Mouse (Mus musculus): ENCODE data around the gene Blm. TPM values are rescaled to one million over a fixed set of nuclear protein-coding genes. Genes with fewer than 3 reads are reported as not detected.

Gene Blm
- total and polyA plus RNA-seq, 3 experiments, result 24.1 to 56.2 (median 36.4) TPM

DNA sequence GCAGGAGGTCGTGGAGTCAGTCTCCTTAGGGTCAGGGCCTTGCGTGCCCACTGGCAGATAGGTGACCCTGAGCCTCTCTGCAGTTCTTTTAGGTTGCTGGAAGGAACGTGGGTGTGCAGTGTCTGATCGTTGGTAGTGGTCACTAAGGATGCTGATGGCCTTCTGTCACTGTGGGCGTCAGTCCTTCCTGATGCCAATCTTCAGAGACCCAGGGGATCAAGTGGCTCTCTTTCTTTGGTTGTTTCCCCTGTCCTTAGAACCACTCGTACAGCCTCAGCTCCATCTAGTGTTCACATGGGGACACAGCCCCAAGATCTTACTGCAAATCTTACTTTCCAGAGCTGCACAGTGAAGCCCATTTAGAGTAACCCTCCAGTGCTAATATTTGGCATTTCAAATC lies 49.1 kb upstream of the Blm start:
- Histone ChIP-seq H3K4me2 (ENCODE audit: insufficient read depth, low read depth, poor library complexity, severe bottlenecking) (no peak overlapping the region), H3K27me3 (replicated peaks) (no peaks in the 10 kb centered on the region), H3K36me3 (replicated peaks in 1 of 2; ENCODE audit: control insufficient read depth in 1 of 2, insufficient read depth in 1 of 2, low read length in 1 of 2) (peaks cover 5 to 15% of the 10 kb centered on the region in 2 experiments), H3K79me2 (replicated peaks; ENCODE audit: control insufficient read depth, extremely low read depth, insufficient read depth, poor library complexity, severe bottlenecking) (no peaks in the 10 kb centered on the region), H3K4me1 (ENCODE audit: control insufficient read depth in 1 of 2, insufficient read depth in 2 of 2) (peaks cover 8 to 21% of the 10 kb centered on the region in 2 experiments), H3K4me3 (replicated peaks in 1 of 3; ENCODE audit: low read depth in 2 of 3, low read length in 2 of 3, poor library complexity in 1 of 3) (no peak overlapping the region), H3K27ac (ENCODE audit: insufficient read depth, low read depth) (no peak overlapping the region), H3K9me3 (replicated peaks; ENCODE audit: low read length) (no peaks in the 10 kb centered on the region), H3K9ac (ENCODE audit: insufficient read depth, low read depth) (no peak overlapping the region)
- DNase-seq (ENCODE audit: extremely low read depth), result peak; percentile 64
- TF ChIP-seq PAX5 (IDR thresholded peaks at IDR 0.05; ENCODE audit: low read length), result no peak
- TF ChIP-seq NRF1 (IDR thresholded peaks at IDR 0.05; ENCODE audit: low read depth, low read length), result no peak
- TF ChIP-seq ZNF384 (IDR thresholded peaks at IDR 0.05; ENCODE audit: low read depth, low read length), result no peak
- no peak for TF ChIP-seq E2F4 (IDR thresholded peaks at IDR 0.05; ENCODE audit: insufficient replicate concordance, low read depth, low read length)
- no peak for TF ChIP-seq TBP (conservative IDR thresholded peaks at IDR 0.05; ENCODE audit: low read depth, low read length)
- no peak for TF ChIP-seq MAX (IDR thresholded peaks at IDR 0.05; ENCODE audit: low read length)
- TF ChIP-seq ZKSCAN1 (IDR thresholded peaks at IDR 0.05; ENCODE audit: borderline replicate concordance, low read depth, low read length), result no peak
- 0 out of 2 replicates have a peak, but pooled peaks have one; percentile 3 for TF ChIP-seq NELFE (IDR thresholded peaks at IDR 0.05; ENCODE audit: low read depth, low read length)
- peak; percentile 92 for TF ChIP-seq SMC3 (IDR thresholded peaks at IDR 0.05; ENCODE audit: low read depth, low read length)
- TF ChIP-seq ELF1 (IDR thresholded peaks at IDR 0.05; ENCODE audit: low read depth, low read length), result no peak
- TF ChIP-seq JUN (IDR thresholded peaks at IDR 0.05; ENCODE audit: insufficient read depth, low read depth, low read length), result no peak
- no peak for TF ChIP-seq POLR2A (IDR thresholded peaks at IDR 0.05; ENCODE audit: low read depth, low read length)
- no peak for TF ChIP-seq USF2 (conservative IDR thresholded peaks at IDR 0.05; ENCODE audit: low read depth, low read length)
- TF ChIP-seq RAD21 (IDR thresholded peaks at IDR 0.05; ENCODE audit: low read depth, low read length), result peak; percentile 97
- no peak for TF ChIP-seq KAT2A (IDR thresholded peaks at IDR 0.05; ENCODE audit: insufficient replicate concordance, low read length)
- TF ChIP-seq ZC3H11A (IDR thresholded peaks at IDR 0.05; ENCODE audit: low read depth, low read length), result peak; percentile 69
- TF ChIP-seq USF1 (IDR thresholded peaks at IDR 0.05; ENCODE audit: low read depth, low read length), result no peak
- TF ChIP-seq SIN3A (IDR thresholded peaks at IDR 0.05; ENCODE audit: low read length), result no peak; the same call in none of the 2 replicates
- TF ChIP-seq IRF4 (IDR thresholded peaks at IDR 0.05; ENCODE audit: low read depth, low read length), result no peak
- TF ChIP-seq ETS1 (conservative IDR thresholded peaks at IDR 0.05; ENCODE audit: low read depth, low read length), result no peak
- TF ChIP-seq CHD2 (IDR thresholded peaks at IDR 0.05; ENCODE audit: low read length), result no peak
- TF ChIP-seq ZMIZ1 (IDR thresholded peaks at IDR 0.05; ENCODE audit: low read depth, low read length), result 0 out of 2 replicates have a peak, but pooled peaks have one; percentile 8
- no peak for TF ChIP-seq MYC (IDR thresholded peaks at IDR 0.05; ENCODE audit: low read depth, low read length)
- no peak for TF ChIP-seq GABPA (IDR thresholded peaks at IDR 0.05; ENCODE audit: insufficient replicate concordance, low read depth, low read length)
- TF ChIP-seq MEF2A (IDR thresholded peaks at IDR 0.05; ENCODE audit: borderline replicate concordance, low read depth, low read length), result no peak
- TF ChIP-seq CHD1 (IDR thresholded peaks at IDR 0.05; ENCODE audit: low read depth, low read length), result no peak
- TF ChIP-seq MAFK (IDR thresholded peaks at IDR 0.05; ENCODE audit: insufficient replicate concordance, low read length), result no peak
- peak; percentile 59 to 96 for TF ChIP-seq CTCF (conservative IDR thresholded peaks at IDR 0.05 in 1 of 2, IDR thresholded peaks at IDR 0.05 in 1 of 2; ENCODE audit: low read depth in 2 of 2, low read length in 2 of 2)
- TF ChIP-seq TCF12 (IDR thresholded peaks at IDR 0.05; ENCODE audit: low read depth, low read length), result no peak
- TF ChIP-seq MXI1 (IDR thresholded peaks at IDR 0.05; ENCODE audit: low read depth, low read length), result 0 out of 2 replicates have a peak, but pooled peaks have one; percentile 7
- no peak for TF ChIP-seq UBTF (IDR thresholded peaks at IDR 0.05; ENCODE audit: low read depth, low read length)
- no peak for TF ChIP-seq HCFC1 (IDR thresholded peaks at IDR 0.05; ENCODE audit: low read depth, low read length)
- TF ChIP-seq RCOR1 (conservative IDR thresholded peaks at IDR 0.05; ENCODE audit: low read depth, low read length), result no peak
- no peak for TF ChIP-seq POLR2AphosphoS2 (IDR thresholded peaks at IDR 0.05; ENCODE audit: low read depth, low read length)
- TF ChIP-seq MAZ (IDR thresholded peaks at IDR 0.05; ENCODE audit: low read depth, low read length), result no peak
- TF ChIP-seq JUND (conservative IDR thresholded peaks at IDR 0.05; ENCODE audit: low read depth, low read length), result no peak
- no peak for TF ChIP-seq EP300 (IDR thresholded peaks at IDR 0.05; ENCODE audit: low read length)
- TF ChIP-seq BHLHE40 (IDR thresholded peaks at IDR 0.05; ENCODE audit: low read depth, low read length), result no peak
- dilution Hi-C loops (cut with MboI; ENCODE audit: extremely low pct_ligation_motif_present, extremely low pct_unique_long_range_greater_than_20kb, low sequenced_read_pairs), result no loop called here
- in situ Hi-C loops (cut with MboI; ENCODE audit: low pct_ligation_motif_present, low pct_unique_long_range_greater_than_20kb, low sequenced_read_pairs), result loop anchor here (5.0 to 25.0 kb wide), 2 partner anchors 197 to 447 kb away; partner anchors contain the start of gene Fes

Measured in CH12.LX (cell line).